Mouse (Mus musculus): ENCODE data around the gene Gstm7. TPM values are rescaled to one million over a fixed set of nuclear protein-coding genes. Genes with fewer than 3 reads are reported as not detected.
"Not testable (repeated sequence)": the region's sequence is repeated elsewhere in the genome, so short reads cannot be mapped to it uniquely, and the experiment has no call there.

Gstm7 gene
- polyA plus RNA-seq, 1 experiment from 2014 or later: 16.5 TPM

- not testable (repeated sequence) for H3K27ac ChIP-seq (ENCODE audit: poor library complexity, severe bottlenecking); H3K9me3 ChIP-seq (replicated peaks); H3K4me1 ChIP-seq (replicated peaks); H3K4me2 ChIP-seq; H3K27me3 ChIP-seq (replicated peaks); ATAC-seq (ENCODE audit: insufficient number of reproducible peaks, low FRiP score); H3K9ac ChIP-seq; H3K4me3 ChIP-seq; H3K36me3 ChIP-seq
- WGBS: 85% methylated on average over 9 of the region's 9 CpGs
These were observed 23.6 kb upstream of the Gstm7 start for GRCm38 (mm10) chr3:107955260-107955659.

- no peak for ATAC-seq (ENCODE audit: insufficient number of reproducible peaks, low FRiP score)
- H3K4me1 ChIP-seq (replicated peaks): no peaks in the 10 kb centered on the region
- 79% methylated on average over 5 of the region's 5 CpGs for WGBS
These were observed 22.3 kb upstream of the Gstm7 start for GRCm38 (mm10) chr3:107953906-107954305.

GRCm38 (mm10) chr3:107953328-107953755 is 21.7 kb upstream of the Gstm7 start:
- peak; percentile 51 for ATAC-seq (ENCODE audit: insufficient number of reproducible peaks, low FRiP score)
- H3K4me3 ChIP-seq: no peak overlapping the region
- no peak overlapping the region for H3K9ac ChIP-seq
- 15% methylated on average over 6 of the region's 6 CpGs for WGBS
- H3K27ac ChIP-seq (ENCODE audit: poor library complexity, severe bottlenecking): no peak overlapping the region
- H3K27me3 ChIP-seq (replicated peaks): no peaks in the 10 kb centered on the region
- H3K4me2 ChIP-seq: no peak overlapping the region
- no peaks in the 10 kb centered on the region for H3K4me1 ChIP-seq (replicated peaks)
- H3K9me3 ChIP-seq (replicated peaks): no peaks in the 10 kb centered on the region
- H3K36me3 ChIP-seq: no peaks in the 10 kb centered on the region

More at GRCm38 (mm10) chr3:107953906-107954305, 22.3 kb upstream of the Gstm7 start:
- H3K4me3 ChIP-seq: no peak overlapping the region
- no peak overlapping the region for H3K27ac ChIP-seq (ENCODE audit: poor library complexity, severe bottlenecking)
- H3K9ac ChIP-seq: no peak overlapping the region
- H3K36me3 ChIP-seq: no peaks in the 10 kb centered on the region
- H3K4me2 ChIP-seq: no peak overlapping the region
- H3K27me3 ChIP-seq (replicated peaks): no peaks in the 10 kb centered on the region
- no peaks in the 10 kb centered on the region for H3K9me3 ChIP-seq (replicated peaks)

- Histone ChIP-seq H3K27ac (ENCODE audit: poor library complexity, severe bottlenecking) (no peak overlapping the region), H3K4me3 (no peak overlapping the region), H3K9me3 (replicated peaks) (no peaks in the 10 kb centered on the region), H3K27me3 (replicated peaks) (no peaks in the 10 kb centered on the region), H3K36me3 (no peaks in the 10 kb centered on the region), H3K9ac (no peak overlapping the region), H3K4me2 (no peak overlapping the region), H3K4me1 (replicated peaks) (0 out of 2 replicates have a peak, but pooled peaks cover 3% of the 10 kb centered on the region)
- WGBS: 75% methylated on average over 11 of the region's 11 CpGs
- no peak for ATAC-seq (ENCODE audit: insufficient number of reproducible peaks, low FRiP score)
These were observed 18.9 kb upstream of the Gstm7 start for GRCm38 (mm10) chr3:107950531-107950930.

GRCm38 (mm10) chr3:107949461-107949860 is 17.8 kb upstream of the Gstm7 start:
- not testable (repeated sequence) for H3K27me3 ChIP-seq (replicated peaks); H3K36me3 ChIP-seq; H3K27ac ChIP-seq (ENCODE audit: poor library complexity, severe bottlenecking); H3K9me3 ChIP-seq (replicated peaks); H3K4me1 ChIP-seq (replicated peaks); ATAC-seq (ENCODE audit: insufficient number of reproducible peaks, low FRiP score); H3K4me3 ChIP-seq; H3K9ac ChIP-seq; H3K4me2 ChIP-seq
- 86% methylated on average over 1 of the region's 1 CpGs for WGBS

- Histone ChIP-seq H3K27ac (ENCODE audit: poor library complexity, severe bottlenecking) (no peak overlapping the region), H3K27me3 (replicated peaks) (no peaks in the 10 kb centered on the region), H3K4me3 (no peak overlapping the region), H3K36me3 (no peaks in the 10 kb centered on the region), H3K4me1 (replicated peaks) (peaks cover 14% of the 10 kb centered on the region), H3K4me2 (no peak overlapping the region), H3K9me3 (replicated peaks) (no peaks in the 10 kb centered on the region), H3K9ac (no peak overlapping the region)
- 54% methylated on average over 4 of the region's 4 CpGs for WGBS
- ATAC-seq (ENCODE audit: insufficient number of reproducible peaks, low FRiP score): no peak
These were observed 14.1 kb upstream of the Gstm7 start for GRCm38 (mm10) chr3:107945729-107946128.

- H3K4me2 ChIP-seq: peak within 1 kb of the TSS; percentile 65
- ATAC-seq (ENCODE audit: insufficient number of reproducible peaks, low FRiP score): peak; percentile 52; the same call in 1 of the 2 replicates
- H3K9me3 ChIP-seq (replicated peaks): no peaks in the 10 kb centered on the region
- H3K27me3 ChIP-seq (replicated peaks): no peaks in the 10 kb centered on the region
- H3K4me1 ChIP-seq (replicated peaks): peaks cover 28% of the 10 kb centered on the region
- H3K9ac ChIP-seq: peak within 1 kb of the TSS; percentile 9; the same call in 1 of the 2 replicates
- no peaks in the 10 kb centered on the region for H3K36me3 ChIP-seq
- H3K4me3 ChIP-seq: peak within 1 kb of the TSS; percentile 30
- H3K27ac ChIP-seq (ENCODE audit: poor library complexity, severe bottlenecking): no peak within 1 kb of the TSS
- WGBS: 8% methylated on average over 20 of the region's 20 CpGs
These were observed 11.8 kb upstream of the Gstm7 start, which contains the start of gene Gstm6 for GRCm38 (mm10) chr3:107943239-107943990. Gene Gstm6, minus strand, starts transcription at chr3:107943749.

GRCm38 (mm10) chr3:107941261-107941660 is 9.6 kb upstream of the Gstm7 start:
- no peak overlapping the region for H3K27ac ChIP-seq (ENCODE audit: poor library complexity, severe bottlenecking)
- peaks cover 25% of the 10 kb centered on the region for H3K4me1 ChIP-seq (replicated peaks)
- H3K36me3 ChIP-seq: no peaks in the 10 kb centered on the region
- no peak overlapping the region for H3K4me2 ChIP-seq
- 67% methylated on average over 4 of the region's 4 CpGs for WGBS
- H3K9ac ChIP-seq: no peak overlapping the region
- no peaks in the 10 kb centered on the region for H3K27me3 ChIP-seq (replicated peaks)
- ATAC-seq (ENCODE audit: insufficient number of reproducible peaks, low FRiP score): no peak
- H3K9me3 ChIP-seq (replicated peaks): no peaks in the 10 kb centered on the region
- no peak overlapping the region for H3K4me3 ChIP-seq

- no peak for ATAC-seq (ENCODE audit: insufficient number of reproducible peaks, low FRiP score)
- 39% methylated on average over 7 of the region's 7 CpGs for WGBS
- Histone ChIP-seq H3K4me3 (no peak overlapping the region), H3K27me3 (replicated peaks) (no peaks in the 10 kb centered on the region), H3K4me1 (replicated peaks) (peaks cover 31% of the 10 kb centered on the region), H3K9ac (no peak overlapping the region), H3K4me2 (no peak overlapping the region), H3K9me3 (replicated peaks) (no peaks in the 10 kb centered on the region), H3K27ac (ENCODE audit: poor library complexity, severe bottlenecking) (no peak overlapping the region), H3K36me3 (no peaks in the 10 kb centered on the region)
These were observed 8.9 kb upstream of the Gstm7 start for GRCm38 (mm10) chr3:107940524-107940923.

GRCm38 (mm10) chr3:107939830-107940229 is 8.2 kb upstream of the Gstm7 start:
- H3K9me3 ChIP-seq (replicated peaks): no peaks in the 10 kb centered on the region
- H3K4me1 ChIP-seq (replicated peaks): peaks cover 34% of the 10 kb centered on the region
- no peaks in the 10 kb centered on the region for H3K36me3 ChIP-seq
- WGBS: 67% methylated on average over 4 of the region's 4 CpGs
- ATAC-seq (ENCODE audit: insufficient number of reproducible peaks, low FRiP score): no peak
- H3K4me2 ChIP-seq: no peak overlapping the region
- no peak overlapping the region for H3K27ac ChIP-seq (ENCODE audit: poor library complexity, severe bottlenecking)
- H3K9ac ChIP-seq: no peak overlapping the region
- H3K4me3 ChIP-seq: no peak overlapping the region
- H3K27me3 ChIP-seq (replicated peaks): no peaks in the 10 kb centered on the region

GRCm38 (mm10) chr3:107939403-107939802 is 7.8 kb upstream of the Gstm7 start:
- no peak; the same call in 1 of the 2 replicates for ATAC-seq (ENCODE audit: insufficient number of reproducible peaks, low FRiP score)

More at GRCm38 (mm10) chr3:107939403-107939802, 7.8 kb upstream of the Gstm7 start:
- H3K27me3 ChIP-seq (replicated peaks): no peaks in the 10 kb centered on the region; the same call in 1 of the 2 replicates
- H3K9ac ChIP-seq: no peak overlapping the region
- H3K4me3 ChIP-seq: no peak overlapping the region
- H3K4me1 ChIP-seq (replicated peaks): peaks cover 35% of the 10 kb centered on the region
- no peak overlapping the region for H3K27ac ChIP-seq (ENCODE audit: poor library complexity, severe bottlenecking)
- no peaks in the 10 kb centered on the region for H3K36me3 ChIP-seq
- WGBS: 52% methylated on average over 3 of the region's 3 CpGs
- H3K9me3 ChIP-seq (replicated peaks): no peaks in the 10 kb centered on the region
- no peak overlapping the region for H3K4me2 ChIP-seq

All from heart, embryonic 12.5 days (tissue).